Mouse (Mus musculus) erythroblast, embryonic 14.5 days (primary cell): ENCODE data around the gene Kif5a.

Source experiments
- GATA1 ChIP-seq: IDR thresholded peaks from 2 replicates; pipeline ENCODE4 v1.6.1; 2012; ENCODE audit warnings: low read length, inconsistent platforms, mixed read lengths
- TAL1 ChIP-seq: IDR thresholded peaks from 3 replicates; pipeline ENCODE4 v1.6.1; 2012; ENCODE audit warnings: low read length, inconsistent platforms, mixed read lengths

- TF ChIP-seq GATA1 (no peak), TAL1 (no peak)
Observed at GRCm38 (mm10) chr10:127180695-127181047, 82.5 kb downstream of the Kif5a start.
